In the genomic region with DNA sequence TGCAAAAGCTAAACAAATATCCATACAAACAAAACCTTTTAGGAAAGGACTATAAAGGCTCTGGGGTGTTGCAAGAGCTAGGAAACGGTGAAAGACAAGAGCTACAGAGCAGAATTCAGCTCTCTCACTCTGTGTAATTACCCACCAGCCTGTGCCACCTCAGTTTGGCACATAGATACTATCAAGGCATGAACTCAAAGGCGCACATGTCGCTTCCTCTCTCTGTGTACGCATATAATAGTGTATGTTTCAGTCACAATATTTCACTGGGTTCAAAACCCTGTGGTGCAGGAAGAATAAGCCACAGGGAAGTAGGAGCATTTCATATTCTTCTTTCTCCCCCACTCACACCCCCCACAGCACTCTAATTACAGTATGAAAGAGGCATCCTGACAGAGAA, we compare ENCODE assay signal across 27 mouse cellular contexts.
A peak's percentile ranks its signal among the peaks of the same experiment; 100 is the strongest.
DNase-seq lines count a peak whose midpoint lies in the region; ATAC-seq lines count a peak whose summit lies in the region.
"Had no signal": no experiment of that assay in that cellular context is flagged by ENCODE, and none has a peak within 500 bp of the region (broad histone marks: within the 10 kb centered on the region; RNA-seq: fewer than 3 reads in every experiment).

No protein-coding gene starts in this region.

- no peaks in the 10 kb centered on the region for H3K36me3 ChIP-seq in forebrain, embryonic 14.5 days (ENCODE audit: control insufficient read depth, insufficient read depth, low read length)
- H3K36me3 ChIP-seq in forebrain, embryonic 10.5 days (replicated peaks): no peaks in the 10 kb centered on the region
- H3K36me3 ChIP-seq in hindbrain, embryonic 14.5 days (replicated peaks; ENCODE audit: control insufficient read depth, insufficient read depth): no peaks in the 10 kb centered on the region
- no peaks in the 10 kb centered on the region for H3K36me3 ChIP-seq in hindbrain, embryonic 11.5 days (ENCODE audit: control insufficient read depth, insufficient read depth, low read length)
- no peaks in the 10 kb centered on the region for H3K36me3 ChIP-seq in forebrain, embryonic 16.5 days (ENCODE audit: control insufficient read depth, insufficient read depth)
- H3K36me3 ChIP-seq: G1E; heart, embryonic 10.5 days; heart, embryonic 13.5 days; hindbrain, embryonic 12.5 days; intestine, embryonic 15.5 days had no signal

- no peak overlapping the region for H3K27ac ChIP-seq in forebrain, embryonic 14.5 days (ENCODE audit: low read depth, low read length)
- no peak overlapping the region for H3K27ac ChIP-seq in forebrain, embryonic 10.5 days
- H3K27ac ChIP-seq in hindbrain, embryonic 14.5 days: no peak overlapping the region
- H3K27ac ChIP-seq in hindbrain, embryonic 11.5 days (ENCODE audit: low read depth, low read length): no peak overlapping the region
- peak overlapping the region; percentile 37; the same call in 1 of the 2 replicates for H3K27ac ChIP-seq in forebrain, embryonic 16.5 days (ENCODE audit: low read length)
- H3K27ac ChIP-seq: heart, adult 2 months; heart, embryonic 10.5 days; heart, embryonic 13.5 days; hindbrain, embryonic 12.5 days; intestine, embryonic 15.5 days had no signal

- no peak for ATAC-seq in forebrain, embryonic 14.5 days
- 0 out of 2 replicates have a peak, but pooled peaks have one; percentile 11 for ATAC-seq in hindbrain, embryonic 14.5 days (ENCODE audit: low FRiP score)
- ATAC-seq in hindbrain, embryonic 11.5 days (ENCODE audit: low FRiP score): no peak
- ATAC-seq in forebrain, embryonic 16.5 days: peak; percentile 73
- ATAC-seq: hindbrain, embryonic 16.5 days; intestine, embryonic 15.5 days had no signal

- no peaks in the 10 kb centered on the region for H3K9me3 ChIP-seq in forebrain, embryonic 14.5 days (replicated peaks; ENCODE audit: control insufficient read depth, low read length)
- H3K9me3 ChIP-seq in forebrain, embryonic 10.5 days: no peaks in the 10 kb centered on the region
- no peaks in the 10 kb centered on the region for H3K9me3 ChIP-seq in hindbrain, embryonic 14.5 days (ENCODE audit: control insufficient read depth, low read length)
- no peaks in the 10 kb centered on the region for H3K9me3 ChIP-seq in hindbrain, embryonic 11.5 days (ENCODE audit: control insufficient read depth, low read length)
- no peaks in the 10 kb centered on the region for H3K9me3 ChIP-seq in forebrain, embryonic 16.5 days (ENCODE audit: control insufficient read depth, low read length)
- H3K9me3 ChIP-seq: heart, embryonic 10.5 days; heart, embryonic 13.5 days; hindbrain, embryonic 12.5 days; intestine, embryonic 15.5 days had no signal

- no peak overlapping the region for H3K4me2 ChIP-seq in forebrain, embryonic 14.5 days (ENCODE audit: low read length)
- H3K4me2 ChIP-seq in hindbrain, embryonic 14.5 days (replicated peaks): no peak overlapping the region
- no peak overlapping the region for H3K4me2 ChIP-seq in hindbrain, embryonic 11.5 days (replicated peaks; ENCODE audit: low read depth, low read length)
- H3K4me2 ChIP-seq in forebrain, embryonic 16.5 days (ENCODE audit: low read length): no peak overlapping the region
- H3K4me2 ChIP-seq: heart, embryonic 13.5 days; hindbrain, embryonic 12.5 days; intestine, embryonic 15.5 days had no signal

- peaks cover 9% of the 10 kb centered on the region; the same call in 1 of the 2 replicates for H3K4me1 ChIP-seq in forebrain, embryonic 14.5 days (ENCODE audit: control insufficient read depth, insufficient read depth, low read length)
- peaks cover 14% of the 10 kb centered on the region for H3K4me1 ChIP-seq in forebrain, embryonic 10.5 days
- peaks cover 14% of the 10 kb centered on the region for H3K4me1 ChIP-seq in hindbrain, embryonic 14.5 days (replicated peaks; ENCODE audit: control insufficient read depth, insufficient read depth, low read length)
- H3K4me1 ChIP-seq in hindbrain, embryonic 11.5 days (replicated peaks; ENCODE audit: control insufficient read depth, insufficient read depth, low read length): no peaks in the 10 kb centered on the region
- peaks cover 16% of the 10 kb centered on the region for H3K4me1 ChIP-seq in forebrain, embryonic 16.5 days (replicated peaks; ENCODE audit: control insufficient read depth, insufficient read depth, low read length)
- H3K4me1 ChIP-seq: heart, embryonic 10.5 days; heart, embryonic 13.5 days; intestine, embryonic 15.5 days had no signal

- no peak overlapping the region for H3K9ac ChIP-seq in forebrain, embryonic 14.5 days (ENCODE audit: low read length)
- H3K9ac ChIP-seq in hindbrain, embryonic 14.5 days: no peak overlapping the region
- H3K9ac ChIP-seq in hindbrain, embryonic 11.5 days (ENCODE audit: low read depth, low read length): no peak overlapping the region
- H3K9ac ChIP-seq in forebrain, embryonic 16.5 days (replicated peaks; ENCODE audit: low read depth, low read length): no peak overlapping the region
- H3K9ac ChIP-seq: heart, embryonic 13.5 days; hindbrain, embryonic 12.5 days; intestine, embryonic 15.5 days had no signal

- 33% methylated on average over 4 of the region's 4 CpGs for WGBS in forebrain, embryonic 14.5 days
- WGBS in forebrain, embryonic 10.5 days: 74% methylated on average over 4 of the region's 4 CpGs
- WGBS in hindbrain, embryonic 14.5 days: 59% methylated on average over 4 of the region's 4 CpGs
- 72% methylated on average over 4 of the region's 4 CpGs for WGBS in hindbrain, embryonic 11.5 days
- WGBS in forebrain, embryonic 16.5 days: 26% methylated on average over 4 of the region's 4 CpGs

- DNase-seq in forebrain, embryonic 14.5 days (ENCODE audit: low spot score): peak; percentile 32
- DNase-seq in forebrain, embryonic 10.5 days (ENCODE audit: extremely low spot score, low spot score): no peak
- no peak for DNase-seq in hindbrain, embryonic 14.5 days (ENCODE audit: low spot score)
- no peak for DNase-seq in hindbrain, embryonic 11.5 days (ENCODE audit: low spot score)
- DNase-seq in brain, adult 2 months (ENCODE audit: low read depth, low spot score): peak; percentile 66
- DNase-seq in urinary bladder, adult 18-20 months (ENCODE audit: low spot score in 2 of 2): no peak
- no peak for DNase-seq in urinary bladder, adult 2 months (ENCODE audit: low spot score)
- DNase-seq: adrenal gland, adult 2 months; adrenal gland, postnatal 14 days; B cell, adult 2 months; cerebellum, adult 18-20 months; cerebellum, adult 9-10 months; cerebellum, postnatal 14 days; gastrocnemius, postnatal 36 days; heart, adult 2 months; heart, postnatal 14 days; heart, postnatal 4 days; kidney, adult 11 months; kidney, adult 8-10 months had no signal

- H3K4me3 ChIP-seq in forebrain, embryonic 14.5 days (ENCODE audit: low read depth, low read length): no peak overlapping the region
- no peak overlapping the region for H3K4me3 ChIP-seq in forebrain, embryonic 10.5 days
- H3K4me3 ChIP-seq in hindbrain, embryonic 14.5 days (replicated peaks; ENCODE audit: low read length): no peak overlapping the region
- H3K4me3 ChIP-seq in hindbrain, embryonic 11.5 days (ENCODE audit: low read depth, low read length): no peak overlapping the region
- H3K4me3 ChIP-seq in forebrain, embryonic 16.5 days (replicated peaks; ENCODE audit: low read length): no peak overlapping the region
- H3K4me3 ChIP-seq: heart, adult 2 months; heart, embryonic 10.5 days; heart, embryonic 13.5 days; hindbrain, embryonic 12.5 days; intestine, embryonic 15.5 days had no signal

- no peaks in the 10 kb centered on the region for H3K27me3 ChIP-seq in forebrain, embryonic 14.5 days (replicated peaks; ENCODE audit: control insufficient read depth, insufficient read depth, low read length)
- no peaks in the 10 kb centered on the region for H3K27me3 ChIP-seq in forebrain, embryonic 10.5 days (ENCODE audit: poor library complexity, severe bottlenecking)
- no peaks in the 10 kb centered on the region for H3K27me3 ChIP-seq in hindbrain, embryonic 14.5 days (ENCODE audit: control insufficient read depth, insufficient read depth, low read length)
- no peaks in the 10 kb centered on the region for H3K27me3 ChIP-seq in hindbrain, embryonic 11.5 days (ENCODE audit: control insufficient read depth, insufficient read depth, low read length)
- H3K27me3 ChIP-seq in forebrain, embryonic 16.5 days (replicated peaks; ENCODE audit: control insufficient read depth, insufficient read depth, low read length): no peaks in the 10 kb centered on the region
- H3K27me3 ChIP-seq: CH12.LX; heart, embryonic 13.5 days; hindbrain, embryonic 12.5 days; intestine, embryonic 15.5 days had no signal

Comparison
In these comparisons a context has a peak if more than half of its experiments do, and no peak if none do; other contexts are left out.
1. ATAC-seq: peak in hindbrain, embryonic 14.5 days (single experiment) and forebrain, embryonic 16.5 days (single experiment); none in forebrain, embryonic 14.5 days (single experiment) and hindbrain, embryonic 11.5 days (single experiment).
2. DNase-seq: peak in forebrain, embryonic 14.5 days (single experiment) and brain, adult 2 months (single experiment); none in forebrain, embryonic 10.5 days (single experiment), hindbrain, embryonic 14.5 days (single experiment), hindbrain, embryonic 11.5 days (single experiment), urinary bladder, adult 18-20 months (0 of 2) and urinary bladder, adult 2 months (single experiment).